In the genomic region with DNA sequence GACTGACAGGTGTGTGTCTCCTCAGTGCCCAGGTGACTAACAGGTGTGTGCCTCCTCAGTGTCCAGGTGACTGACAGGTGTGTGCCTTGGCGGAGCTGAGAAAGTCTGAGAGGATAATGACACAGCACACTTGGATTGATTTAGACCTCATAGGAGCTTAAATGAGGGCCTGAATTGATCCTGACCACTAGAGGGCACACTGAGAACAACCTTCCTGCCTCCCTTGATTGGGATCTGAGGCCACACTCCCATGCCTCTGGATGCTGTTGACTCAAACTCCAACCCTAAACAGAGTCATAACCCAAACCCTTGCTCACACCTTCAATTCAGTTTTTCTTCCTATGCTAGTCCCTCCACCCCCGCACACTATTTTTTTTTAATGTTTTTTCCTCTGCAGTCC, we compare ENCODE assay signal across 9 mouse cellular contexts. TPM values are rescaled to one million over a fixed set of nuclear protein-coding genes. Genes with fewer than 3 reads are reported as not detected.
DNase-seq lines count a peak whose midpoint lies in the region; ATAC-seq and TF ChIP-seq lines count a peak whose summit lies in the region.
"Had no signal": no experiment of that assay in that cellular context is flagged by ENCODE, and none has a peak within 500 bp of the region (broad histone marks: within the 10 kb centered on the region; RNA-seq: fewer than 3 reads in every experiment).

No protein-coding gene starts in this region.

- TF ChIP-seq EP300 in liver, embryonic 14.5 days (IDR thresholded peaks at IDR 0.05; ENCODE audit: low read depth): no peak

- H3K36me3 ChIP-seq in spleen, adult 2 months (ENCODE audit: control insufficient read depth, insufficient read depth, low read length): no peaks in the 10 kb centered on the region
- H3K36me3 ChIP-seq in liver, embryonic 14.5 days (replicated peaks; ENCODE audit: control insufficient read depth, insufficient read depth, low read depth): no peaks in the 10 kb centered on the region

- ATAC-seq in liver, embryonic 14.5 days (ENCODE audit: insufficient read depth): no peak

- DNase-seq in gastrocnemius, postnatal 14 days: peak; percentile 47
- no peak for DNase-seq in gastrocnemius, postnatal 10 days
- no peak for DNase-seq in spleen, adult 2 months (ENCODE audit: low read depth in 1 of 2, low spot score in 2 of 2)
- DNase-seq in spleen, postnatal 10 days (ENCODE audit: low spot score in 2 of 2): no peak
- DNase-seq in embryo, embryonic 10.5 days (ENCODE audit: low spot score): peak; percentile 82
- DNase-seq in liver, embryonic 14.5 days (ENCODE audit: low read depth in 3 of 3, low spot score in 3 of 3): no peak
- DNase-seq in thymus, postnatal 4 days: peak; percentile 50
- no peak for DNase-seq in testis, postnatal 14 days (ENCODE audit: low spot score)

- no peak overlapping the region for H3K4me2 ChIP-seq in liver, embryonic 14.5 days (ENCODE audit: low read depth)

- no peak overlapping the region for H3K27ac ChIP-seq in spleen, adult 2 months (ENCODE audit: insufficient read depth, low read length)
- no peak overlapping the region for H3K27ac ChIP-seq in liver, embryonic 14.5 days

- 0 out of 2 replicates have a peak, but pooled peaks cover 2% of the 10 kb centered on the region for H3K27me3 ChIP-seq in spleen, adult 2 months (ENCODE audit: control insufficient read depth, insufficient read depth, low read length)
- H3K27me3 ChIP-seq in liver, embryonic 14.5 days (ENCODE audit: control insufficient read depth, insufficient read depth, low read length): peaks cover 12% of the 10 kb centered on the region

- TF ChIP-seq POLR2A in spleen, adult 2 months (IDR thresholded peaks at IDR 0.05; ENCODE audit: low read depth, low read length): no peak

- H3K4me1 ChIP-seq in spleen, adult 2 months (ENCODE audit: control insufficient read depth, insufficient read depth, insufficient read length): peaks cover 20% of the 10 kb centered on the region
- H3K4me1 ChIP-seq in liver, embryonic 14.5 days (replicated peaks; ENCODE audit: control insufficient read depth in 2 of 2, insufficient read depth in 2 of 2, low read length in 1 of 2): no peaks in the 10 kb centered on the region

- no peaks in the 10 kb centered on the region for H3K9me3 ChIP-seq in liver, embryonic 14.5 days (ENCODE audit: control insufficient read depth, low read length)

- no peak overlapping the region for H3K9ac ChIP-seq in liver, embryonic 14.5 days (replicated peaks)

- WGBS in spleen, adult 2 months: 49% methylated on average over 2 of the region's 2 CpGs
- 15% methylated on average over 2 of the region's 2 CpGs for WGBS in liver, embryonic 14.5 days (ENCODE audit: insufficient replicate concordance)

- intact Hi-C loops in gastrocnemius, postnatal 14 days (cut with DNase I; ENCODE audit: low total_unique reads): no loop called here

- no peak overlapping the region for H3K4me3 ChIP-seq in spleen, adult 2 months (ENCODE audit: extremely low read depth, insufficient read depth, insufficient read length)
- H3K4me3 ChIP-seq in liver, embryonic 14.5 days (ENCODE audit: insufficient read depth in 1 of 2, low read depth in 2 of 2, low read length in 2 of 2): no peak overlapping the region

- TF ChIP-seq CTCF in spleen, adult 2 months (IDR thresholded peaks at IDR 0.05; ENCODE audit: extremely low read depth, insufficient read depth, insufficient read length, insufficient replicate concordance): peak; percentile 58; the same call in 1 of the 2 replicates
- TF ChIP-seq CTCF in liver, embryonic 14.5 days (IDR thresholded peaks at IDR 0.05; ENCODE audit: low read depth): peak; percentile 77

RNA-seq across cellular contexts. Expression of a gene that starts 4.2 kb away (rescaled TPM):
- not detected for total RNA-seq in gastrocnemius, postnatal 14 days (2021)
- under 1 TPM; 0.38 to 0.59 TPM for total RNA-seq in gastrocnemius, postnatal 10 days (2021)
- 1.4 TPM in 2 replicates for polyA plus RNA-seq in spleen, adult 2 months (2012; rRNA removed)
- 0.95 and 1.2 TPM in 2 replicates for polyA plus RNA-seq in liver, embryonic 14.5 days (2012; rRNA removed)
- polyA plus RNA-seq in liver, embryonic 14.5 days (2014; fragmentation: Nextera tagmentation; extraction: Ambion mirVana): 1.1 and 1.3 TPM in 2 replicates
- total RNA-seq: layer of hippocampus, adult 18-20 months had no signal

RNA-seq across cellular contexts. Expression of a gene that starts 21.8 kb away (rescaled TPM):
- 1 to 10 TPM; 3.2 to 4.1 TPM for total RNA-seq in gastrocnemius, postnatal 14 days (2021)
- total RNA-seq in gastrocnemius, postnatal 10 days (2021): 1 to 10 TPM; 1.8 to 7.0 TPM
- polyA plus RNA-seq in spleen, adult 2 months (2012; rRNA removed): 102 and 149 TPM in 2 replicates
- 2.7 and 3.1 TPM in 2 replicates for polyA plus RNA-seq in liver, embryonic 14.5 days (2012; rRNA removed)
- polyA plus RNA-seq in liver, embryonic 14.5 days (2014; fragmentation: Nextera tagmentation; extraction: Ambion mirVana): 3.5 and 3.8 TPM in 2 replicates

RNA-seq across cellular contexts. Expression of a gene that starts 29.9 kb away (rescaled TPM):
- 10 to 100 TPM; 48.5 to 51.9 TPM for total RNA-seq in gastrocnemius, postnatal 14 days (2021)
- 10 to 100 TPM; 60.3 to 68.9 TPM for total RNA-seq in gastrocnemius, postnatal 10 days (2021)
- 30.1 and 39.8 TPM in 2 replicates for polyA plus RNA-seq in spleen, adult 2 months (2012; rRNA removed)
- 6.3 and 7.6 TPM in 2 replicates for polyA plus RNA-seq in liver, embryonic 14.5 days (2012; rRNA removed)
- polyA plus RNA-seq in liver, embryonic 14.5 days (2014; fragmentation: Nextera tagmentation; extraction: Ambion mirVana): 4.9 and 6.6 TPM in 2 replicates

RNA-seq across cellular contexts. Expression of a gene that starts 50.5 kb away (rescaled TPM):
- 10 to 100 TPM in 1 of 2 experiments, 1 to 10 TPM in 1; 9.8 to 12.9 TPM for total RNA-seq in gastrocnemius, postnatal 14 days (2021)
- 10 to 100 TPM; 13.3 to 14.6 TPM for total RNA-seq in gastrocnemius, postnatal 10 days (2021)
- 23.3 and 24.4 TPM in 2 replicates for polyA plus RNA-seq in spleen, adult 2 months (2012; rRNA removed)
- polyA plus RNA-seq in liver, embryonic 14.5 days (2012; rRNA removed): 7.8 and 8.9 TPM in 2 replicates
- 10.2 and 10.3 TPM in 2 replicates for polyA plus RNA-seq in liver, embryonic 14.5 days (2014; fragmentation: Nextera tagmentation; extraction: Ambion mirVana)

RNA-seq across cellular contexts. Expression of a gene that starts 51.0 kb away (rescaled TPM):
- not detected for total RNA-seq in gastrocnemius, postnatal 14 days (2021)
- not detected for total RNA-seq in gastrocnemius, postnatal 10 days (2021)
- 0.45 TPM in 1 of 2 replicates, not detected in the other for polyA plus RNA-seq in spleen, adult 2 months (2012; rRNA removed)
- polyA plus RNA-seq in liver, embryonic 14.5 days (2012; rRNA removed): not detected in 2 replicates
- not detected in 2 replicates for polyA plus RNA-seq in liver, embryonic 14.5 days (2014; fragmentation: Nextera tagmentation; extraction: Ambion mirVana)

Comparison
In these comparisons a context has a peak if more than half of its experiments do, and no peak if none do; other contexts are left out.
1. DNase-seq: peak in gastrocnemius, postnatal 14 days (single experiment), embryo, embryonic 10.5 days (single experiment) and thymus, postnatal 4 days (single experiment); none in gastrocnemius, postnatal 10 days (single experiment), spleen, adult 2 months (0 of 2), spleen, postnatal 10 days (0 of 2), liver, embryonic 14.5 days (0 of 3) and testis, postnatal 14 days (single experiment).